ENCODE assay signal across 8 mouse cellular contexts in the genomic region with DNA sequence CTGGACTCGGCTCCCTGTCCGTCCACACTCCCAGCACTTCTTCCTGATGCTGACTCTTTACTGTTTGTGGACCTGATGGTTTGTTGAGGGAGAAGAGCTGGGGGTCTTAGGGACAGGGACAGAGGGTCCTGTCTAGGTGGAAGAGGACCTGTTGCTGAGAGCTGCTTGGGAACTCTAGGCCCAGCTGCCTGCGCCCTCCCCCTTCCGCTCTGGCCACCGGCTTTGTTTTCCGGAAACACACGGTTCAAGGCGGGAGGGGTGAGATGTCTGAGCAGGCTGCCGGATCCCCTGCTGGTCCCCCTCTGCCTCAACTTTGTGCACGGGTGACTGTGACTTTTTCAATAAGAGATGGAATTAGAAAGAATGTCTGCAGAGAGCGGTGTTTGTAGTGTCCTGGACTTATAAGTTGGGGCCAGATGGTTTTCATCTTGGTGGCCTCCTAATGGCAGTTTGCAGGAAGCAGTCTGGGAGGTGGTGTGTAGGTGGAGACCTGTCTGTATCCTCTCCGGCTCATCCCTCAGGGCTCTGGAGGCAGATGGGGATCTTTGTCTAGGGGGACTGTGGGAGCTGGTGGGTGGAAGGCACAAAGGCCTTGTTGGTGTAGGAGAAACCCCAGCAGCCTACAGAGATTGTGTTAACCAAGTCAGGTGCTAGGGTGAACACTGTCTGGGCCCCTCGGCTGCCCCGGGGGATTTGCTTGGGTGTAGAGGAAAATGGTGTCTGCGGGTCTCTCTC. TPM values are rescaled to one million over a fixed set of nuclear protein-coding genes. Genes with fewer than 3 reads are reported as not detected.
DNase-seq lines count a peak whose midpoint lies in the region; ATAC-seq and TF ChIP-seq lines count a peak whose summit lies in the region.

No protein-coding gene starts in this region.

- 0 out of 4 replicates have a peak, but pooled peaks of 1 of the 2 experiments have one; percentile 13 for TF ChIP-seq CTCF in CH12.LX (conservative IDR thresholded peaks at IDR 0.05 in 1 of 2, IDR thresholded peaks at IDR 0.05 in 1 of 2; ENCODE audit: low read depth in 2 of 2, low read length in 2 of 2)
- TF ChIP-seq CTCF in small intestine, adult 2 months (IDR thresholded peaks at IDR 0.05; ENCODE audit: extremely low read depth, insufficient read length, insufficient replicate concordance, low read depth, low read length), result peak; percentile 9; the same call in 1 of the 2 replicates

- H3K4me3 ChIP-seq in CH12.LX (replicated peaks in 1 of 3; ENCODE audit: low read depth in 2 of 3, low read length in 2 of 3, poor library complexity in 1 of 3), result peak overlapping the region; percentile 87 to 99 (median 99)
- peak overlapping the region; percentile 88 for H3K4me3 ChIP-seq in embryonic facial prominence, embryonic 14.5 days (ENCODE audit: low read depth, low read length)
- H3K4me3 ChIP-seq in small intestine, adult 2 months (ENCODE audit: low read depth, low read length), result peak overlapping the region; percentile 69

- no peak for TF ChIP-seq RAD21 in CH12.LX (IDR thresholded peaks at IDR 0.05; ENCODE audit: low read depth, low read length)

- H3K4me1 ChIP-seq in CH12.LX (ENCODE audit: control insufficient read depth in 1 of 2, insufficient read depth in 2 of 2), result peaks cover 27 to 53% of the 10 kb centered on the region in 2 experiments
- H3K4me1 ChIP-seq in embryonic facial prominence, embryonic 14.5 days (ENCODE audit: control insufficient read depth, insufficient read depth, low read length), result peaks cover 23% of the 10 kb centered on the region
- H3K4me1 ChIP-seq in small intestine, adult 2 months (ENCODE audit: control insufficient read depth, insufficient read depth, insufficient read length, low read length), result peaks cover 28% of the 10 kb centered on the region

- peak overlapping the region; percentile 99 for H3K9ac ChIP-seq in CH12.LX (ENCODE audit: insufficient read depth, low read depth)
- peak overlapping the region; percentile 92 for H3K9ac ChIP-seq in embryonic facial prominence, embryonic 14.5 days (ENCODE audit: low read depth, low read length)

- dilution Hi-C loops in CH12.LX (cut with MboI; ENCODE audit: extremely low pct_ligation_motif_present, extremely low pct_unique_long_range_greater_than_20kb, low sequenced_read_pairs), result no loop called here

- intact Hi-C loops in heart, postnatal 10 days (cut with DNase I), result loop anchor here (2.0 kb wide), 2 partner anchors 31 to 45 kb away; no protein-coding TSS in a partner anchor

- H3K27me3 ChIP-seq in CH12.LX (replicated peaks), result no peaks in the 10 kb centered on the region
- H3K27me3 ChIP-seq in embryonic facial prominence, embryonic 14.5 days (replicated peaks; ENCODE audit: control insufficient read depth, insufficient read depth, low read length), result no peaks in the 10 kb centered on the region
- H3K27me3 ChIP-seq in small intestine, adult 2 months (ENCODE audit: control insufficient read depth, insufficient read depth, low read length), result no peaks in the 10 kb centered on the region

- peak overlapping the region; percentile 78 for H3K27ac ChIP-seq in CH12.LX (ENCODE audit: insufficient read depth, low read depth)
- peak overlapping the region; percentile 97 for H3K27ac ChIP-seq in embryonic facial prominence, embryonic 14.5 days (replicated peaks; ENCODE audit: low read depth, low read length)
- peak overlapping the region; percentile 89 for H3K27ac ChIP-seq in small intestine, adult 2 months (ENCODE audit: insufficient read depth, low read depth, low read length)

- peaks cover 3 to 41% of the 10 kb centered on the region in 2 experiments for H3K36me3 ChIP-seq in CH12.LX (replicated peaks in 1 of 2; ENCODE audit: control insufficient read depth in 1 of 2, insufficient read depth in 1 of 2, low read length in 1 of 2)
- H3K36me3 ChIP-seq in embryonic facial prominence, embryonic 14.5 days (ENCODE audit: control insufficient read depth, insufficient read depth, low read length), result no peaks in the 10 kb centered on the region
- no peaks in the 10 kb centered on the region for H3K36me3 ChIP-seq in small intestine, adult 2 months (ENCODE audit: control insufficient read depth, insufficient read depth, low read length)

- H3K4me2 ChIP-seq in CH12.LX (ENCODE audit: insufficient read depth, low read depth, poor library complexity, severe bottlenecking), result peak overlapping the region; percentile 66
- peak overlapping the region; percentile 99 for H3K4me2 ChIP-seq in embryonic facial prominence, embryonic 14.5 days (ENCODE audit: low read depth, low read length)

- in situ Hi-C loops in CH12.LX (cut with MboI; ENCODE audit: low pct_ligation_motif_present, low pct_unique_long_range_greater_than_20kb, low sequenced_read_pairs), result no loop called here

- peaks cover 33% of the 10 kb centered on the region for H3K79me2 ChIP-seq in CH12.LX (replicated peaks; ENCODE audit: control insufficient read depth, extremely low read depth, insufficient read depth, poor library complexity, severe bottlenecking)

- TF ChIP-seq EP300 in CH12.LX (IDR thresholded peaks at IDR 0.05; ENCODE audit: low read length), result no peak

- TF ChIP-seq POLR2A in CH12.LX (IDR thresholded peaks at IDR 0.05; ENCODE audit: low read depth, low read length), result 0 out of 2 replicates have a peak, but pooled peaks have one; percentile 41
- TF ChIP-seq POLR2A in small intestine, adult 2 months (IDR thresholded peaks at IDR 0.05; ENCODE audit: low read depth, low read length), result 0 out of 2 replicates have a peak, but pooled peaks have one; percentile 15

- no peaks in the 10 kb centered on the region for H3K9me3 ChIP-seq in CH12.LX (replicated peaks; ENCODE audit: low read length)
- H3K9me3 ChIP-seq in embryonic facial prominence, embryonic 14.5 days (ENCODE audit: control insufficient read depth, low read length), result no peaks in the 10 kb centered on the region

- DNase-seq in CH12.LX (ENCODE audit: extremely low read depth), result peak; percentile 69
- DNase-seq in adrenal gland, adult (ENCODE audit: inconsistent age in 2 of 2, low spot score in 1 of 2), result peak; percentile 70 to 85
- DNase-seq in embryonic facial prominence, embryonic 14.5 days (ENCODE audit: low spot score), result peak; percentile 62
- peak; percentile 72 to 79 for DNase-seq in heart, postnatal 10 days
- DNase-seq in kidney, postnatal 14 days, result peak; percentile 81
- peak; percentile 82 for DNase-seq in lung, postnatal 36 days
- no peak for DNase-seq in ovary, postnatal 14 days (ENCODE audit: low spot score)

- WGBS in embryonic facial prominence, embryonic 14.5 days, result 3% methylated on average over 12 of the region's 15 CpGs
- 11% methylated on average over 15 of the region's 15 CpGs for WGBS in small intestine, adult 2 months

- ATAC-seq in embryonic facial prominence, embryonic 14.5 days (ENCODE audit: low read depth), result no peak

TF ChIP-seq in CH12.LX, 34 proteins besides CTCF, POLR2A, EP300 and RAD21 (continues in another document):
- TF ChIP-seq MYC (IDR thresholded peaks at IDR 0.05; ENCODE audit: low read depth, low read length) (peak; percentile 28; the same call in 1 of the 2 replicates), ELF1 (IDR thresholded peaks at IDR 0.05; ENCODE audit: low read depth, low read length) (peak; percentile 83), NRF1 (IDR thresholded peaks at IDR 0.05; ENCODE audit: low read depth, low read length) (peak; percentile 36; the same call in 1 of the 2 replicates), MAZ (IDR thresholded peaks at IDR 0.05; ENCODE audit: low read depth, low read length) (peak; percentile 91; the same call in 1 of the 2 replicates), SIN3A (IDR thresholded peaks at IDR 0.05; ENCODE audit: low read length) (peak; percentile 94), KAT2A (IDR thresholded peaks at IDR 0.05; ENCODE audit: insufficient replicate concordance, low read length) (no peak), HCFC1 (IDR thresholded peaks at IDR 0.05; ENCODE audit: low read depth, low read length) (peak; percentile 52), RCOR1 (conservative IDR thresholded peaks at IDR 0.05; ENCODE audit: low read depth, low read length) (no peak), MXI1 (IDR thresholded peaks at IDR 0.05; ENCODE audit: low read depth, low read length) (peak; percentile 83)

RNA-seq across cellular contexts. Expression of a gene that starts 1.0 kb away (rescaled TPM):
- total RNA-seq in CH12.LX (2012; rRNA removed) (44.1 and 50.3 TPM in 2 replicates), CH12.LX (2014; rRNA removed) (44.3 and 50.1 TPM in 2 replicates)
- 55.9 and 59.0 TPM in 2 replicates for polyA plus RNA-seq in CH12.LX (2012; ENCODE audit: insufficient read length, low read depth)
- 104 and 125 TPM in 2 replicates for polyA plus RNA-seq in embryonic facial prominence, embryonic 14.5 days (2014; fragmentation: Nextera tagmentation; extraction: Ambion mirVana)
- total RNA-seq in heart, postnatal 10 days (2021), result 100 to 1,000 TPM; 137 to 141 TPM
- 115 and 266 TPM in 2 replicates for polyA plus RNA-seq in small intestine, adult 2 months (2012; rRNA removed)

RNA-seq across cellular contexts. Expression of a gene that starts 17.8 kb away (rescaled TPM):
- total RNA-seq in CH12.LX (2012; rRNA removed) (1.8 and 2.2 TPM in 2 replicates), CH12.LX (2014; rRNA removed) (0.20 and 0.28 TPM in 2 replicates)
- polyA plus RNA-seq in CH12.LX (2012; ENCODE audit: insufficient read length, low read depth), result 0.97 and 1.1 TPM in 2 replicates
- 1.9 and 2.5 TPM in 2 replicates for polyA plus RNA-seq in embryonic facial prominence, embryonic 14.5 days (2014; fragmentation: Nextera tagmentation; extraction: Ambion mirVana)
- total RNA-seq in heart, postnatal 10 days (2021), result 1 to 10 TPM in 1 of 2 experiments, under 1 TPM in 1; 0.98 to 1.2 TPM
- 1.3 and 2.2 TPM in 2 replicates for polyA plus RNA-seq in small intestine, adult 2 months (2012; rRNA removed)

RNA-seq across cellular contexts. Expression of a gene that starts 20.9 kb away (rescaled TPM):
- total RNA-seq in CH12.LX (2012; rRNA removed) (5.0 and 8.0 TPM in 2 replicates), CH12.LX (2014; rRNA removed) (5.8 and 6.6 TPM in 2 replicates)
- 6.3 and 6.7 TPM in 2 replicates for polyA plus RNA-seq in CH12.LX (2012; ENCODE audit: insufficient read length, low read depth)
- polyA plus RNA-seq in embryonic facial prominence, embryonic 14.5 days (2014; fragmentation: Nextera tagmentation; extraction: Ambion mirVana), result 6.1 and 6.2 TPM in 2 replicates
- total RNA-seq in heart, postnatal 10 days (2021), result 1 to 10 TPM; 1.2 to 1.8 TPM
- 18.2 and 23.9 TPM in 2 replicates for polyA plus RNA-seq in small intestine, adult 2 months (2012; rRNA removed)

RNA-seq across cellular contexts. Expression of a gene that starts 21.0 kb away (rescaled TPM):
- total RNA-seq in CH12.LX (2012; rRNA removed), result 33.2 and 33.9 TPM in 2 replicates
- total RNA-seq in CH12.LX (2014; rRNA removed), result 17.8 and 18.5 TPM in 2 replicates
- polyA plus RNA-seq in CH12.LX (2012; ENCODE audit: insufficient read length, low read depth), result 81.2 and 89.9 TPM in 2 replicates
- polyA plus RNA-seq in embryonic facial prominence, embryonic 14.5 days (2014; fragmentation: Nextera tagmentation; extraction: Ambion mirVana), result 84.6 and 96.3 TPM in 2 replicates
- total RNA-seq in heart, postnatal 10 days (2021), result 10 to 100 TPM; 25.9 to 27.8 TPM
- polyA plus RNA-seq in small intestine, adult 2 months (2012; rRNA removed), result 84.0 and 130 TPM in 2 replicates

RNA-seq across cellular contexts. Expression of a gene that starts 33.2 kb away (rescaled TPM):
- total RNA-seq in CH12.LX (2012; rRNA removed), result 19.3 and 26.2 TPM in 2 replicates
- 10.0 and 11.1 TPM in 2 replicates for total RNA-seq in CH12.LX (2014; rRNA removed)
- 18.8 and 19.4 TPM in 2 replicates for polyA plus RNA-seq in CH12.LX (2012; ENCODE audit: insufficient read length, low read depth)
- polyA plus RNA-seq in embryonic facial prominence, embryonic 14.5 days (2014; fragmentation: Nextera tagmentation; extraction: Ambion mirVana), result 71.6 and 81.2 TPM in 2 replicates
- total RNA-seq in heart, postnatal 10 days (2021), result 10 to 100 TPM; 42.2 to 46.4 TPM
- 45.4 and 84.1 TPM in 2 replicates for polyA plus RNA-seq in small intestine, adult 2 months (2012; rRNA removed)
